Mouse (Mus musculus) cerebral cortex, adult 2 months (tissue): Measurements from ENCODE around the gene Lair1.

Experiments
- WGBS: fragments of 180-500 bp; shearing (Covaris S2); methylation state at CpG from one replicate; pipeline ENCODE4 v1.1.7; 2018; 5-methylcytosine and 5-hydroxymethylcytosine counted together

Gene Lair1

GRCm38 (mm10) chr7:4063013-4063412 is at the start of gene Lair1:
TSS of gene Lair1 (minus strand) at chr7:4063204.
- WGBS: 42% methylated on average over 2 of the region's 2 CpGs

GRCm38 (mm10) chr7:4111766-4112165 is 48.8 kb upstream of the Lair1 start:
- WGBS: 36% methylated on average over 3 of the region's 3 CpGs

- 10% methylated on average over 4 of the region's 4 CpGs for WGBS
These were observed 40.4 kb upstream of the Lair1 start for GRCm38 (mm10) chr7:4103411-4103810.

- WGBS: 58% methylated on average over 5 of the region's 5 CpGs
These were observed 38.1 kb upstream of the Lair1 start for GRCm38 (mm10) chr7:4101144-4101543.

GRCm38 (mm10) chr7:4098832-4099231 is 35.8 kb upstream of the Lair1 start:
- WGBS: 73% methylated on average over 2 of the region's 2 CpGs

GRCm38 (mm10) chr7:4098301-4098700 is 35.3 kb upstream of the Lair1 start:
- 77% methylated on average over 2 of the region's 2 CpGs for WGBS

GRCm38 (mm10) chr7:4091170-4091569 is 28.2 kb upstream of the Lair1 start:
- WGBS: 51% methylated on average over 8 of the region's 8 CpGs

- 76% methylated on average over 2 of the region's 2 CpGs for WGBS
These were observed 25.7 kb upstream of the Lair1 start for GRCm38 (mm10) chr7:4088679-4089078.

- WGBS: 59% methylated on average over 6 of the region's 6 CpGs
These were observed 25.0 kb upstream of the Lair1 start for GRCm38 (mm10) chr7:4087896-4088480.

GRCm38 (mm10) chr7:4087238-4087895 is 24.4 kb upstream of the Lair1 start:
- WGBS: 39% methylated on average over 4 of the region's 4 CpGs

GRCm38 (mm10) chr7:4084161-4084560 is 21.2 kb upstream of the Lair1 start:
- WGBS: 43% methylated on average over 6 of the region's 6 CpGs

GRCm38 (mm10) chr7:4082804-4083203 is 19.8 kb upstream of the Lair1 start:
- 36% methylated on average over 2 of the region's 2 CpGs for WGBS

GRCm38 (mm10) chr7:4080552-4080951 is 17.5 kb upstream of the Lair1 start:
- 84% methylated on average over 4 of the region's 4 CpGs for WGBS

- WGBS: 87% methylated on average over 7 of the region's 7 CpGs
These were observed 16.5 kb upstream of the Lair1 start for GRCm38 (mm10) chr7:4079511-4079910.

GRCm38 (mm10) chr7:4073144-4073543 is 10.1 kb upstream of the Lair1 start:
- 79% methylated on average over 3 of the region's 3 CpGs for WGBS

GRCm38 (mm10) chr7:4071066-4071465 is 8.1 kb upstream of the Lair1 start:
- 88% methylated on average over 6 of the region's 6 CpGs for WGBS

- WGBS: 48% methylated on average over 1 of the region's 1 CpGs
These were observed 866 bp upstream of the Lair1 start for GRCm38 (mm10) chr7:4063714-4064425.

- WGBS: 63% methylated on average over 9 of the region's 9 CpGs
These were observed 2.3 kb downstream of the Lair1 start for GRCm38 (mm10) chr7:4060602-4061188.

GRCm38 (mm10) chr7:4026794-4027421 is 36.1 kb downstream of the Lair1 start:
- 19% methylated on average over 3 of the region's 3 CpGs for WGBS

GRCm38 (mm10) chr7:4004636-4005035 is 58.4 kb downstream of the Lair1 start:
- 67% methylated on average over 3 of the region's 3 CpGs for WGBS

- WGBS: 71% methylated on average over 4 of the region's 4 CpGs
These were observed 59.0 kb downstream of the Lair1 start for GRCm38 (mm10) chr7:4003996-4004395.

- 83% methylated on average over 2 of the region's 2 CpGs for WGBS
These were observed 101.0 kb downstream of the Lair1 start for GRCm38 (mm10) chr7:3962017-3962416.
